Comparison of ENCODE assay signal across 8 mouse cellular contexts in genomic region chr1:36579974-36580383, GRCm38 (mm10). TPM values are rescaled to one million over a fixed set of nuclear protein-coding genes. Genes with fewer than 3 reads are reported as not detected.
DNase-seq lines count a peak whose midpoint lies in the region; ATAC-seq and TF ChIP-seq lines count a peak whose summit lies in the region.

No protein-coding gene starts in this region.

- peaks cover 20% of the 10 kb centered on the region for H3K4me1 ChIP-seq in forebrain, embryonic 14.5 days (ENCODE audit: control insufficient read depth, insufficient read depth, low read length)
- peaks cover 16% of the 10 kb centered on the region for H3K4me1 ChIP-seq in liver, embryonic 16.5 days (ENCODE audit: control insufficient read depth, low read depth, low read length)

- H3K27ac ChIP-seq in gastrocnemius, adult 2 months: peak overlapping the region; percentile 83
- H3K27ac ChIP-seq in forebrain, embryonic 14.5 days (ENCODE audit: low read depth, low read length): peak overlapping the region; percentile 89
- H3K27ac ChIP-seq in liver, embryonic 16.5 days (ENCODE audit: low read length): no peak overlapping the region

- WGBS in forebrain, embryonic 14.5 days: 15% methylated on average over 6 of the region's 6 CpGs
- 54% methylated on average over 6 of the region's 6 CpGs for WGBS in liver, embryonic 16.5 days (ENCODE audit: insufficient replicate concordance)

- no peak for TF ChIP-seq CTCF in gastrocnemius, adult 2 months (IDR thresholded peaks at IDR 0.05)

- no peaks in the 10 kb centered on the region for H3K9me3 ChIP-seq in forebrain, embryonic 14.5 days (replicated peaks; ENCODE audit: control insufficient read depth, low read length)
- H3K9me3 ChIP-seq in liver, embryonic 16.5 days (replicated peaks; ENCODE audit: control insufficient read depth, low read length): no peaks in the 10 kb centered on the region

- H3K36me3 ChIP-seq in forebrain, embryonic 14.5 days (ENCODE audit: control insufficient read depth, insufficient read depth, low read length): no peaks in the 10 kb centered on the region
- no peaks in the 10 kb centered on the region for H3K36me3 ChIP-seq in liver, embryonic 16.5 days (ENCODE audit: control insufficient read depth, insufficient read depth)

- no peak for DNase-seq in gastrocnemius, adult 2 months
- DNase-seq in gastrocnemius, postnatal 14 days: no peak
- DNase-seq in A20 (ENCODE audit: low read depth, low spot score): peak; percentile 86
- no peak for DNase-seq in forebrain, embryonic 14.5 days (ENCODE audit: low spot score)
- no peak for DNase-seq in adrenal gland, postnatal 4 days (ENCODE audit: low spot score in 2 of 2)
- no peak for DNase-seq in gastrocnemius, postnatal 25 days
- DNase-seq in layer of hippocampus, postnatal 25 days (ENCODE audit: extremely low spot score in 1 of 2, low spot score in 1 of 2): no peak

- H3K4me3 ChIP-seq in gastrocnemius, adult 2 months: peak overlapping the region; percentile 53
- H3K4me3 ChIP-seq in forebrain, embryonic 14.5 days (ENCODE audit: low read depth, low read length): no peak overlapping the region
- peak overlapping the region; percentile 42; the same call in 1 of the 2 replicates for H3K4me3 ChIP-seq in liver, embryonic 16.5 days (ENCODE audit: low read depth, low read length)

- H3K27me3 ChIP-seq in forebrain, embryonic 14.5 days (replicated peaks; ENCODE audit: control insufficient read depth, insufficient read depth, low read length): peaks cover 22% of the 10 kb centered on the region
- H3K27me3 ChIP-seq in liver, embryonic 16.5 days (ENCODE audit: control insufficient read depth, insufficient read depth, low read depth, low read length): no peaks in the 10 kb centered on the region

- H3K9ac ChIP-seq in forebrain, embryonic 14.5 days (ENCODE audit: low read length): peak overlapping the region; percentile 45; the same call in 1 of the 2 replicates
- H3K9ac ChIP-seq in liver, embryonic 16.5 days (ENCODE audit: low read depth, low read length): no peak overlapping the region

- intact Hi-C loops in gastrocnemius, adult 2 months (cut with DNase I): no loop called here
- intact Hi-C loops in gastrocnemius, postnatal 14 days (cut with DNase I; ENCODE audit: low total_unique reads): no loop called here

- peak; percentile 48 for ATAC-seq in forebrain, embryonic 14.5 days
- no peak for ATAC-seq in liver, embryonic 16.5 days (ENCODE audit: low read depth)

- H3K4me2 ChIP-seq in forebrain, embryonic 14.5 days (ENCODE audit: low read length): peak overlapping the region; percentile 40
- H3K4me2 ChIP-seq in liver, embryonic 16.5 days (ENCODE audit: low read depth, low read length): peak overlapping the region; percentile 61

RNA-seq across cellular contexts. Expression of gene Sema4c, which starts 21.8 kb away (rescaled TPM):
- total RNA-seq in gastrocnemius, adult 2 months (2021): 10 to 100 TPM in 1 of 2 experiments, 1 to 10 TPM in 1; 6.8 to 10.0 TPM
- total RNA-seq in gastrocnemius, postnatal 14 days (2021): 10 to 100 TPM; 12.1 to 13.1 TPM
- polyA plus RNA-seq in forebrain, embryonic 14.5 days (2014; fragmentation: Nextera tagmentation; extraction: Ambion mirVana): 5.9 and 6.9 TPM in 2 replicates
- polyA plus RNA-seq in liver, embryonic 16.5 days (2015; fragmentation: Nextera tagmentation; extraction: Ambion mirVana): 1.5 and 2.0 TPM in 2 replicates
- 10 to 100 TPM; 44.0 to 57.6 TPM for total RNA-seq in adrenal gland, postnatal 4 days (2021)
- 1 to 10 TPM; 5.1 to 6.0 TPM for total RNA-seq in gastrocnemius, postnatal 25 days (2021)
- 10 to 100 TPM; 12.7 to 14.0 TPM for total RNA-seq in layer of hippocampus, postnatal 25 days (2021)

RNA-seq across cellular contexts. Expression of gene Ankrd39, which starts 32.7 kb away (rescaled TPM):
- 1 to 10 TPM; 7.2 to 9.3 TPM for total RNA-seq in gastrocnemius, adult 2 months (2021)
- total RNA-seq in gastrocnemius, postnatal 14 days (2021): 1 to 10 TPM; 5.7 to 9.6 TPM
- 15.4 and 15.7 TPM in 2 replicates for polyA plus RNA-seq in forebrain, embryonic 14.5 days (2014; fragmentation: Nextera tagmentation; extraction: Ambion mirVana)
- 5.4 and 6.7 TPM in 2 replicates for polyA plus RNA-seq in liver, embryonic 16.5 days (2015; fragmentation: Nextera tagmentation; extraction: Ambion mirVana)
- 10 to 100 TPM; 19.8 to 23.1 TPM for total RNA-seq in adrenal gland, postnatal 4 days (2021)
- 1 to 10 TPM; 7.7 to 8.2 TPM for total RNA-seq in gastrocnemius, postnatal 25 days (2021)
- 10 to 100 TPM; 10.8 to 13.3 TPM for total RNA-seq in layer of hippocampus, postnatal 25 days (2021)

RNA-seq across cellular contexts. Expression of gene Gm42417, which starts 40.8 kb away (rescaled TPM):
- total RNA-seq in gastrocnemius, adult 2 months (2021): 1,000 to 10,000 TPM in 1 of 2 experiments, 100 to 1,000 TPM in 1; 819 to 1,877 TPM
- total RNA-seq in gastrocnemius, postnatal 14 days (2021): 100 to 1,000 TPM; 440 to 562 TPM
- 0.22 TPM in 1 of 2 replicates, not detected in the other for polyA plus RNA-seq in forebrain, embryonic 14.5 days (2014; fragmentation: Nextera tagmentation; extraction: Ambion mirVana)
- not detected in 2 replicates for polyA plus RNA-seq in liver, embryonic 16.5 days (2015; fragmentation: Nextera tagmentation; extraction: Ambion mirVana)
- total RNA-seq in adrenal gland, postnatal 4 days (2021): not detected
- 1,000 to 10,000 TPM in 1 of 2 experiments, 100 to 1,000 TPM in 1; 766 to 1,527 TPM for total RNA-seq in gastrocnemius, postnatal 25 days (2021)
- under 1 TPM in 1 of 2 experiments, not detected in 1; 0.47 TPM for total RNA-seq in layer of hippocampus, postnatal 25 days (2021)

RNA-seq across cellular contexts. Expression of gene Ankrd23, which starts 43.3 kb away (rescaled TPM):
- total RNA-seq in gastrocnemius, adult 2 months (2021): 1,000 to 10,000 TPM; 1,971 to 4,216 TPM
- 1,000 to 10,000 TPM; 1,005 to 1,120 TPM for total RNA-seq in gastrocnemius, postnatal 14 days (2021)
- 3.8 and 5.2 TPM in 2 replicates for polyA plus RNA-seq in forebrain, embryonic 14.5 days (2014; fragmentation: Nextera tagmentation; extraction: Ambion mirVana)
- 3.2 and 4.3 TPM in 2 replicates for polyA plus RNA-seq in liver, embryonic 16.5 days (2015; fragmentation: Nextera tagmentation; extraction: Ambion mirVana)
- total RNA-seq in adrenal gland, postnatal 4 days (2021): 10 to 100 TPM; 20.7 to 22.9 TPM
- 1,000 to 10,000 TPM; 1,576 to 3,128 TPM for total RNA-seq in gastrocnemius, postnatal 25 days (2021)
- total RNA-seq in layer of hippocampus, postnatal 25 days (2021): 1 to 10 TPM; 5.4 to 7.7 TPM

Comparison
In these comparisons a context has a peak if more than half of its experiments do, and no peak if none do; other contexts are left out.
1. RNA of gene Gm42417, which starts 40.8 kb away (total RNA-seq): 819 to 1,877 TPM in gastrocnemius, adult 2 months, 766 to 1,527 TPM in gastrocnemius, postnatal 25 days and 440 to 562 TPM in gastrocnemius, postnatal 14 days; 0.47 TPM in layer of hippocampus, postnatal 25 days and not detected in adrenal gland, postnatal 4 days; every median in the first group is over 100 times any median in the second.